Mouse (Mus musculus): ENCODE measurements around the gene Ctsj.
"Not testable (repeated sequence)": the region's sequence is repeated elsewhere in the genome, so short reads cannot be mapped to it uniquely, and the experiment has no call there.

The Ctsj gene

GRCm38 (mm10) chr13:61005859-61006258, at the start of gene Ctsj:
Gene Ctsj, minus strand, starts transcription at chr13:61005959.
- DNase-seq (ENCODE audit: low spot score) = no peak

- no peak for DNase-seq (ENCODE audit: low spot score)
These were observed 34.8 kb upstream of the Ctsj start, which contains the start of gene Ctsq for GRCm38 (mm10) chr13:61040531-61040930. Gene Ctsq, minus strand, starts transcription at chr13:61040631.

GRCm38 (mm10) chr13:61022785-61023184, 17.0 kb upstream of the Ctsj start:
- no peak for DNase-seq (ENCODE audit: low spot score)

- DNase-seq (ENCODE audit: low spot score) = no peak
These were observed 16.1 kb upstream of the Ctsj start for GRCm38 (mm10) chr13:61021844-61022243.

- no peak for DNase-seq (ENCODE audit: low spot score)
These were observed 4.4 kb upstream of the Ctsj start for GRCm38 (mm10) chr13:61010171-61010570.

- DNase-seq (ENCODE audit: low spot score) = no peak
These were observed 8.2 kb downstream of the Ctsj start for GRCm38 (mm10) chr13:60997600-60997999.

- DNase-seq (ENCODE audit: low spot score) = not testable (repeated sequence)
These were observed 18.8 kb downstream of the Ctsj start for GRCm38 (mm10) chr13:60986915-60987314.

GRCm38 (mm10) chr13:60972319-60972718, 33.4 kb downstream of the Ctsj start:
- DNase-seq (ENCODE audit: low spot score) = not testable (repeated sequence)

- DNase-seq (ENCODE audit: low spot score) = not testable (repeated sequence)
These were observed 41.8 kb downstream of the Ctsj start for GRCm38 (mm10) chr13:60963985-60964384.

GRCm38 (mm10) chr13:60961706-60962105, 44.1 kb downstream of the Ctsj start:
- DNase-seq (ENCODE audit: low spot score) = no peak
